Mouse (Mus musculus) hindbrain, embryonic 15.5 days (tissue): Measurements from ENCODE around the gene 4933403O08Rik. TPM values are rescaled to one million over a fixed set of nuclear protein-coding genes. Genes with fewer than 3 reads are reported as not detected.

Source experiments
- ATAC-seq: fragments of 200-750 bp; cut with Nextera tagmentation; 2 replicates; pipeline ENCODE4 v1.8.0; 2017; ENCODE audit warnings: low read depth, moderate number of reproducible peaks, moderate TSS enrichment; ENCODE audit not compliant: low FRiP score
- H3K27ac ChIP-seq: fragments of 300-500 bp; sonication (generic); replicated peaks from 2 replicates; pipeline ENCODE4 v1.5.1; 2015; ENCODE audit warnings: mild to moderate bottlenecking, inconsistent platforms
- H3K27me3 ChIP-seq: fragments of 300-500 bp; sonication (generic); 2 replicates; pipeline ENCODE4 v1.6.1; 2015; ENCODE audit warnings: control low read depth, inconsistent platforms
- H3K36me3 ChIP-seq: fragments of 300-500 bp; sonication (generic); 2 replicates; pipeline ENCODE4 v1.6.1; 2015; ENCODE audit warnings: control low read depth, inconsistent platforms
- H3K4me1 ChIP-seq: fragments of 300-500 bp; sonication (generic); replicated peaks from 2 replicates; pipeline ENCODE4 v1.6.1; 2015; ENCODE audit warnings: control low read depth, inconsistent platforms
- H3K4me2 ChIP-seq: fragments of 300-500 bp; sonication (generic); 2 replicates; pipeline ENCODE4 v1.6.1; 2015; ENCODE audit warnings: moderate library complexity, mild to moderate bottlenecking, inconsistent platforms
- H3K4me3 ChIP-seq: fragments of 300-500 bp; sonication (generic); 2 replicates; pipeline ENCODE4 v1.5.1; 2015; ENCODE audit warnings: mild to moderate bottlenecking, inconsistent platforms
- H3K9ac ChIP-seq: fragments of 300-500 bp; sonication (generic); 2 replicates; pipeline ENCODE4 v1.6.1; 2015; ENCODE audit warnings: inconsistent platforms
- H3K9me3 ChIP-seq: fragments of 300-500 bp; sonication (generic); 2 replicates; pipeline ENCODE4 v1.6.1; 2016; ENCODE audit warnings: control low read depth, inconsistent platforms
- whole genome bisulfite sequencing: fragments of 180-500 bp; shearing (Covaris S2); methylation state at CpG from one replicate; pipeline ENCODE4 v1.1.7; 2015; 5-methylcytosine and 5-hydroxymethylcytosine counted together
- polyA plus RNA-seq: library from polyadenylated mRNA; unstranded; fragments of >200 nt; fragmentation: Nextera tagmentation; extraction: Ambion mirVana; gene quantifications from 2 replicates; pipeline ENCODE4 v1.2.1, GENCODE M21; 2015

Gene 4933403O08Rik
- polyA plus RNA-seq: not detected in 2 replicates

- H3K27ac ChIP-seq: no peak within 1 kb of the TSS
- H3K9me3 ChIP-seq: no peaks in the 10 kb centered on the region
- no peaks in the 10 kb centered on the region for H3K27me3 ChIP-seq
- WGBS: 86% methylated on average over 3 of the region's 3 CpGs
- no peaks in the 10 kb centered on the region for H3K4me1 ChIP-seq
- ATAC-seq: no peak
- H3K4me3 ChIP-seq: no peak within 1 kb of the TSS
- no peak within 1 kb of the TSS for H3K9ac ChIP-seq
- H3K4me2 ChIP-seq: no peak within 1 kb of the TSS
- no peaks in the 10 kb centered on the region for H3K36me3 ChIP-seq
Observed at GRCm38 (mm10) chrX:112238749-112239148, at the start of gene 4933403O08Rik. Gene 4933403O08Rik (plus strand): TSS chrX:112239049.

- Histone ChIP-seq H3K9me3 (no peaks in the 10 kb centered on the region), H3K27ac (no peak overlapping the region), H3K4me3 (no peak overlapping the region), H3K36me3 (no peaks in the 10 kb centered on the region), H3K9ac (no peak overlapping the region), H3K4me1 (no peaks in the 10 kb centered on the region), H3K27me3 (no peaks in the 10 kb centered on the region), H3K4me2 (no peak overlapping the region)
- no peak for ATAC-seq
- WGBS: 95% methylated on average over 1 of the region's 1 CpGs
Observed at GRCm38 (mm10) chrX:112242916-112243315, 4.1 kb downstream of the 4933403O08Rik start.

GRCm38 (mm10) chrX:112255513-112255912 is 16.7 kb downstream of the 4933403O08Rik start:
- H3K36me3 ChIP-seq: no peaks in the 10 kb centered on the region
- no peaks in the 10 kb centered on the region for H3K27me3 ChIP-seq
- no peak overlapping the region for H3K9ac ChIP-seq
- no peaks in the 10 kb centered on the region for H3K4me1 ChIP-seq
- ATAC-seq: no peak
- H3K4me2 ChIP-seq: no peak overlapping the region
- WGBS: 67% methylated on average over 2 of the region's 2 CpGs
- no peak overlapping the region for H3K27ac ChIP-seq
- H3K4me3 ChIP-seq: no peak overlapping the region
- no peaks in the 10 kb centered on the region for H3K9me3 ChIP-seq

- Histone ChIP-seq H3K9ac (no peak overlapping the region), H3K4me1 (no peaks in the 10 kb centered on the region), H3K27me3 (no peaks in the 10 kb centered on the region), H3K36me3 (no peaks in the 10 kb centered on the region), H3K4me3 (no peak overlapping the region), H3K27ac (no peak overlapping the region), H3K9me3 (no peaks in the 10 kb centered on the region), H3K4me2 (no peak overlapping the region)
- no peak for ATAC-seq
- WGBS: 79% methylated on average over 1 of the region's 1 CpGs
Observed at GRCm38 (mm10) chrX:112273550-112273949, 34.7 kb downstream of the 4933403O08Rik start.

Other genes with a start within 250 kb of the 4933403O08Rik start
- gene Tex16, start 228.0 kb upstream of the 4933403O08Rik start, polyA plus RNA-seq: 0.22 and 0.77 TPM in 2 replicates
- gene Apool, start 72.3 kb downstream of the 4933403O08Rik start, polyA plus RNA-seq: 18.3 and 23.5 TPM in 2 replicates
- gene Satl1, start 167.7 kb downstream of the 4933403O08Rik start, polyA plus RNA-seq: not detected in 2 replicates